ENCODE assay signal across 11 mouse cellular contexts in the genomic region with DNA sequence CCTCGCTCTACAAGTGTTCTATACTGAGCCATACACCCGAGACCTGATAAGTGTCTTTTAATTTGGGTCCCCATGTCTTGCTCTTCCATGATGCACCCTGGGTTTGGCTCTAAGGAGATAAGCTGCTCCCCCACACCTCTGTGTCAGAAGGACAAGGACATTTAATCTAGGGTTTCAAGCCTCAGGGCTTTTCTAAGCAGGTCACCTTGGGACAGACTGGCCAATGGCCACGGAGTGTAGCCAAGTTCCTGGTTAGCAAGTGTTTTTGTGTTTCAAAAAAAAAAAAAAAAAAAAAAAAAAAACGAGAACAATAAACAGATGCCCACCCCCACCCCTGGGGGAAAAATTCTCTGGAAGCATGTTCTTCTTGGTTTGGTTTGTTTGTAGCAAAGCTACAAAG. TPM values are rescaled to one million over a fixed set of nuclear protein-coding genes. Genes with fewer than 3 reads are reported as not detected.
A peak's percentile ranks its signal among the peaks of the same experiment; 100 is the strongest.
DNase-seq lines count a peak whose midpoint lies in the region; ATAC-seq lines count a peak whose summit lies in the region.
"Had no signal": no experiment of that assay in that cellular context is flagged by ENCODE, and none has a peak within 500 bp of the region (broad histone marks: within the 10 kb centered on the region; RNA-seq: fewer than 3 reads in every experiment).

No protein-coding gene starts in this region.

- H3K36me3 ChIP-seq in kidney, embryonic 14.5 days (ENCODE audit: control insufficient read depth, insufficient read depth, low read length), result no peaks in the 10 kb centered on the region
- no peaks in the 10 kb centered on the region for H3K36me3 ChIP-seq in liver, embryonic 15.5 days (replicated peaks)
- H3K36me3 ChIP-seq: midbrain, embryonic 13.5 days had no signal

- no peak overlapping the region for H3K27ac ChIP-seq in kidney, embryonic 14.5 days (ENCODE audit: low read depth, low read length)
- peak overlapping the region; percentile 69 for H3K27ac ChIP-seq in liver, embryonic 15.5 days (replicated peaks)
- H3K27ac ChIP-seq: midbrain, embryonic 13.5 days had no signal

- no peak overlapping the region for H3K9ac ChIP-seq in kidney, embryonic 14.5 days (ENCODE audit: low read depth, low read length)
- H3K9ac ChIP-seq in liver, embryonic 15.5 days, result peak overlapping the region; percentile 21; the same call in 1 of the 2 replicates
- H3K9ac ChIP-seq: midbrain, embryonic 13.5 days had no signal

- no peak overlapping the region for H3K4me3 ChIP-seq in kidney, embryonic 14.5 days (ENCODE audit: low read length)
- no peak overlapping the region for H3K4me3 ChIP-seq in liver, embryonic 15.5 days (replicated peaks)
- H3K4me3 ChIP-seq: midbrain, embryonic 13.5 days had no signal

- peak; percentile 79 for DNase-seq in kidney, adult 18-20 months
- peak; percentile 84 for DNase-seq in brain, adult 2 months (ENCODE audit: low read depth, low spot score)
- DNase-seq in heart, adult 9 months (ENCODE audit: low spot score in 2 of 2), result peak; percentile 71 to 80
- no peak for DNase-seq in thymus, postnatal 0 days (ENCODE audit: low spot score)
- DNase-seq in thymus, postnatal 10 days (ENCODE audit: low spot score in 2 of 2), result no peak
- DNase-seq: retina, postnatal 1 day; thymus, adult 2 months had no signal

- 86% methylated on average over 3 of the region's 4 CpGs for WGBS in kidney, embryonic 14.5 days
- WGBS in liver, embryonic 15.5 days (ENCODE audit: insufficient replicate concordance), result 21% methylated on average over 4 of the region's 4 CpGs

- no peak for ATAC-seq in kidney, embryonic 14.5 days (ENCODE audit: low FRiP score, low TSS enrichment)
- ATAC-seq in liver, embryonic 15.5 days (ENCODE audit: insufficient read depth), result peak; percentile 71
- ATAC-seq: midbrain, embryonic 13.5 days had no signal

- no peak overlapping the region for H3K4me2 ChIP-seq in kidney, embryonic 14.5 days (replicated peaks; ENCODE audit: low read depth, low read length)
- peak overlapping the region; percentile 33 for H3K4me2 ChIP-seq in liver, embryonic 15.5 days
- H3K4me2 ChIP-seq: midbrain, embryonic 13.5 days had no signal

- peaks cover 21% of the 10 kb centered on the region for H3K4me1 ChIP-seq in kidney, embryonic 14.5 days (ENCODE audit: control insufficient read depth, insufficient read depth, low read length)
- H3K4me1 ChIP-seq in liver, embryonic 15.5 days (replicated peaks), result peaks cover 98% of the 10 kb centered on the region

- H3K9me3 ChIP-seq in kidney, embryonic 14.5 days (ENCODE audit: control insufficient read depth, low read length), result no peaks in the 10 kb centered on the region
- no peaks in the 10 kb centered on the region for H3K9me3 ChIP-seq in liver, embryonic 15.5 days (replicated peaks)
- H3K9me3 ChIP-seq: midbrain, embryonic 13.5 days had no signal

- no peaks in the 10 kb centered on the region for H3K27me3 ChIP-seq in kidney, embryonic 14.5 days (ENCODE audit: control insufficient read depth, insufficient read depth, low read length)
- H3K27me3 ChIP-seq in liver, embryonic 15.5 days, result no peaks in the 10 kb centered on the region
- H3K27me3 ChIP-seq: midbrain, embryonic 13.5 days had no signal

RNA-seq across cellular contexts. Expression of gene Klf13, which starts 9.6 kb away (rescaled TPM):
- 23.0 and 23.2 TPM in 2 replicates for polyA plus RNA-seq in kidney, embryonic 14.5 days (2014; fragmentation: Nextera tagmentation; extraction: Ambion mirVana)
- polyA plus RNA-seq in liver, embryonic 15.5 days (2015; fragmentation: Nextera tagmentation; extraction: Ambion mirVana), result 15.3 and 15.6 TPM in 2 replicates
- polyA plus RNA-seq in thymus, postnatal 0 days (2015; fragmentation: Nextera tagmentation; extraction: Ambion mirVana), result 95.1 and 134 TPM in 2 replicates

RNA-seq across cellular contexts. Expression of gene E030018B13Rik, which starts 12.4 kb away (rescaled TPM):
- polyA plus RNA-seq in kidney, embryonic 14.5 days (2014; fragmentation: Nextera tagmentation; extraction: Ambion mirVana), result 0.35 TPM in 1 of 2 replicates, not detected in the other
- polyA plus RNA-seq in liver, embryonic 15.5 days (2015; fragmentation: Nextera tagmentation; extraction: Ambion mirVana), result not detected in 2 replicates
- 0.21 and 0.40 TPM in 2 replicates for polyA plus RNA-seq in thymus, postnatal 0 days (2015; fragmentation: Nextera tagmentation; extraction: Ambion mirVana)
- polyA plus RNA-seq: forebrain, embryonic 11.5 days; thymus, adult 2 months had no signal

Comparison
In these comparisons a context has a peak if more than half of its experiments do, and no peak if none do; other contexts are left out.
1. DNase-seq: peak in kidney, adult 18-20 months (single experiment), brain, adult 2 months (single experiment) and heart, adult 9 months (2 of 2); none in thymus, postnatal 0 days (single experiment) and thymus, postnatal 10 days (0 of 2).